Mouse (Mus musculus) forebrain, embryonic 13.5 days (tissue): Measurements from ENCODE around the gene Ptprd. TPM values are rescaled to one million over a fixed set of nuclear protein-coding genes. Genes with fewer than 3 reads are reported as not detected.

ENCODE experiments used
- ATAC-seq: fragments of 200-750 bp; cut with Nextera tagmentation; 2 replicates; pipeline ENCODE4 v1.8.0; 2017
- H3K27ac ChIP-seq: fragments of 300-500 bp; sonication (generic); 2 replicates; pipeline ENCODE4 v1.5.1; 2015; ENCODE audit warnings: inconsistent platforms, mild to moderate bottlenecking, moderate library complexity
- H3K27me3 ChIP-seq: fragments of 300-500 bp; sonication (generic); 2 replicates; pipeline ENCODE4 v1.6.1; 2015; ENCODE audit warnings: mild to moderate bottlenecking, inconsistent platforms
- H3K36me3 ChIP-seq: fragments of 300-500 bp; sonication (generic); 2 replicates; pipeline ENCODE4 v1.6.1; 2015; ENCODE audit warnings: mild to moderate bottlenecking, inconsistent platforms; ENCODE audit not compliant: poor library complexity, severe bottlenecking
- H3K4me1 ChIP-seq: fragments of 300-500 bp; sonication (generic); 2 replicates; pipeline ENCODE4 v1.6.1; 2015; ENCODE audit warnings: inconsistent platforms
- H3K4me2 ChIP-seq: fragments of 300-500 bp; sonication (generic); 2 replicates; pipeline ENCODE4 v1.6.1; 2015; ENCODE audit warnings: inconsistent platforms, mild to moderate bottlenecking, moderate library complexity
- H3K4me3 ChIP-seq: fragments of 300-500 bp; sonication (generic); 2 replicates; pipeline ENCODE4 v1.5.1; 2015; ENCODE audit warnings: mild to moderate bottlenecking, inconsistent platforms
- H3K9ac ChIP-seq: fragments of 300-500 bp; sonication (generic); 2 replicates; pipeline ENCODE4 v1.6.1; 2015; ENCODE audit warnings: mild to moderate bottlenecking, inconsistent platforms
- H3K9me3 ChIP-seq: fragments of 300-500 bp; sonication (generic); replicated peaks from 2 replicates; pipeline ENCODE4 v1.6.1; 2016; ENCODE audit warnings: inconsistent platforms
- WGBS: fragments of 180-500 bp; shearing (Covaris S2); methylation state at CpG from one replicate; pipeline ENCODE4 v1.1.7; 2015; 5-methylcytosine and 5-hydroxymethylcytosine counted together
- polyA plus RNA-seq: library from polyadenylated mRNA; unstranded; fragments of >200 nt; fragmentation: Nextera tagmentation; extraction: Ambion mirVana; gene quantifications from 2 replicates; pipeline ENCODE4 v1.2.1, GENCODE M21; 2015

Gene Ptprd
- polyA plus RNA-seq, 1 experiment from 2014 or later = 53.8 TPM

DNA sequence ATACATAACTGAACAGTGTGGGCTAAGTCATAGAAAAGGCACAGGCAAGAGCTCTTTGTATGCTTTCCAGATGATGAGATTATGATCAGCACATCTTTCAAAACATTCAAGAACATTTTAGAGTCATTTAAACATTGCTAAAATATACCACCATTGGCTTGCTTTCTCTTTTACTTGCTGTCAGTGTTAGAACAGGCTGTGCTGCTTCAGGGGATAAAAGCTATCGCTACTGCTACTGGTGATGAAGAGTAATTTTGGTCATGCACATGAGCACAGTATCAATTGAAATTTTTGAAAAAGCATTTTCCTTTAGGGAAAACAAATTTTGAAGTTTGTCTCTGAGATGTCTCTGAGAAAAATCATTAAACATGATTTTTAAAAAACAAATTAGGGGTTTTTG is 1056.7 kb downstream of the Ptprd start:
- WGBS = 91% methylated on average over 1 of the region's 1 CpGs
- H3K9ac ChIP-seq = no peak overlapping the region
- H3K27ac ChIP-seq = no peak overlapping the region
- H3K36me3 ChIP-seq = no peaks in the 10 kb centered on the region
- H3K4me2 ChIP-seq = no peak overlapping the region
- no peak for ATAC-seq
- H3K9me3 ChIP-seq = no peaks in the 10 kb centered on the region
- H3K4me3 ChIP-seq = no peak overlapping the region
- no peaks in the 10 kb centered on the region for H3K27me3 ChIP-seq
- no peaks in the 10 kb centered on the region for H3K4me1 ChIP-seq

DNA sequence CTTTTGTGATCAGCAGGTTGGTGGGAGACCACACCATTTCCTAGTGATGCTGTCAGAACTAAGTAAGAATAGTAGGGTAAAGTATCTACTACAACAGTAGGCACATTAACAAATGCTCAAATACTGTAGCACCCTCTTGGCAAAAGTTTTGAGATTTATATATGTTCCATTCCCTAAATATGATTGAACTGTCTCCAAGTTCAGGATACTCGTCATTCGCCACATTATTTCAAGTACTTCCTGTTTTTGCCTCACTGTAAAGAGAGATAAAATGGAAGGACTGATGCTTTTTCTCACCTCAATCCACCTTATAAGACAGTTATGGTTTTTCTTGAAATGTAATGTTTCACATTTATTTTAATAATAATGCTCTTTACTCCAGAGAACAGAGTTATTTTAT is 1086.9 kb downstream of the Ptprd start:
- Histone ChIP-seq H3K4me3 (no peak overlapping the region), H3K27me3 (no peaks in the 10 kb centered on the region), H3K9me3 (no peaks in the 10 kb centered on the region), H3K9ac (no peak overlapping the region), H3K4me2 (no peak overlapping the region), H3K27ac (no peak overlapping the region), H3K36me3 (no peaks in the 10 kb centered on the region), H3K4me1 (no peaks in the 10 kb centered on the region)
- ATAC-seq = no peak
- 93% methylated on average over 2 of the region's 2 CpGs for WGBS

DNA sequence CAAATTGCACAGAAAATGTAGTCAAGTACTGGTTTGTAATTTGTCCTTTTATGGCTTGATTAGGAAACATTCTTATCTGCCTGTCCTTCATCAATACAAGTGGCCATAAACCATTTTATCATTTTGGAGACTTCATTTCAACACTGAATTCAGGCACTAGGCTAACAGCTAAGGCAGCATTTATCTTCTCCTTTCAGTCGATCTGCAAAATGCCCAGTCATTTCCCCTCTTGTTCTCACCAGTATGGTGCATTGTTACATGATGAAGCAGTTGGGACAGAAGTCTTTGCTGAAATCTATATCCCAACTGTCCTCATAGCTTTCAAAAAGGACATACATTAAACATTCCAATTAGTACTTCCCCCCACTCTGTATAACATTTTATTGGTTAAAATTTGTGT is 1100.9 kb downstream of the Ptprd start:
- H3K9ac ChIP-seq = no peak overlapping the region
- H3K4me3 ChIP-seq = no peak overlapping the region
- H3K36me3 ChIP-seq = no peaks in the 10 kb centered on the region
- no peak overlapping the region for H3K4me2 ChIP-seq
- no peak overlapping the region for H3K27ac ChIP-seq
- H3K27me3 ChIP-seq = no peaks in the 10 kb centered on the region
- no peak for ATAC-seq
- no peaks in the 10 kb centered on the region for H3K4me1 ChIP-seq
- no peaks in the 10 kb centered on the region for H3K9me3 ChIP-seq
- 82% methylated on average over 1 of the region's 1 CpGs for WGBS

GRCm38 (mm10) chr4:77107291-77107690 is 1104.5 kb downstream of the Ptprd start:
- 28% methylated on average over 2 of the region's 2 CpGs for WGBS

GRCm38 (mm10) chr4:77083165-77083564 is 1128.6 kb downstream of the Ptprd start:
- no peaks in the 10 kb centered on the region for H3K4me1 ChIP-seq
- no peak overlapping the region for H3K4me2 ChIP-seq
- H3K9ac ChIP-seq = no peak overlapping the region
- H3K27ac ChIP-seq = no peak overlapping the region
- ATAC-seq = peak; percentile 73
- 50% methylated on average over 3 of the region's 3 CpGs for WGBS
- no peaks in the 10 kb centered on the region for H3K9me3 ChIP-seq
- no peaks in the 10 kb centered on the region for H3K27me3 ChIP-seq
- H3K36me3 ChIP-seq = no peaks in the 10 kb centered on the region
- H3K4me3 ChIP-seq = no peak overlapping the region

More at GRCm38 (mm10) chr4:77107291-77107690, 1104.5 kb downstream of the Ptprd start:
- peak; percentile 83 for ATAC-seq
- H3K27ac ChIP-seq = no peak overlapping the region
- H3K9ac ChIP-seq = no peak overlapping the region
- H3K36me3 ChIP-seq = no peaks in the 10 kb centered on the region
- no peaks in the 10 kb centered on the region for H3K4me1 ChIP-seq
- no peak overlapping the region for H3K4me3 ChIP-seq
- no peaks in the 10 kb centered on the region for H3K9me3 ChIP-seq
- H3K27me3 ChIP-seq = no peaks in the 10 kb centered on the region
- no peak overlapping the region for H3K4me2 ChIP-seq

- Histone ChIP-seq H3K27me3 (no peaks in the 10 kb centered on the region), H3K36me3 (no peaks in the 10 kb centered on the region)
- 69% methylated on average over 4 of the region's 4 CpGs for WGBS
Measured at GRCm38 (mm10) chr4:77077607-77078006, 1134.2 kb downstream of the Ptprd start.

GRCm38 (mm10) chr4:77050536-77051207 is 1161.1 kb downstream of the Ptprd start:
- H3K27me3 ChIP-seq = no peaks in the 10 kb centered on the region
- H3K4me3 ChIP-seq = no peak overlapping the region
- H3K27ac ChIP-seq = no peak overlapping the region
- H3K9me3 ChIP-seq = no peaks in the 10 kb centered on the region
- no peak overlapping the region for H3K4me2 ChIP-seq
- peaks cover 5% of the 10 kb centered on the region; the same call in 1 of the 2 replicates for H3K4me1 ChIP-seq
- no peaks in the 10 kb centered on the region for H3K36me3 ChIP-seq
- WGBS = 29% methylated on average over 6 of the region's 6 CpGs
- H3K9ac ChIP-seq = no peak overlapping the region
- ATAC-seq = peak; percentile 24; the same call in 1 of the 2 replicates

More at GRCm38 (mm10) chr4:77077607-77078006, 1134.2 kb downstream of the Ptprd start:
- H3K9ac ChIP-seq = no peak overlapping the region
- no peaks in the 10 kb centered on the region for H3K9me3 ChIP-seq
- ATAC-seq = no peak
- H3K4me2 ChIP-seq = no peak overlapping the region
- H3K4me1 ChIP-seq = no peaks in the 10 kb centered on the region
- no peak overlapping the region for H3K27ac ChIP-seq
- H3K4me3 ChIP-seq = no peak overlapping the region

- H3K27me3 ChIP-seq = no peaks in the 10 kb centered on the region
- H3K9ac ChIP-seq = no peak overlapping the region
- H3K4me1 ChIP-seq = no peaks in the 10 kb centered on the region
- WGBS = 93% methylated on average over 1 of the region's 1 CpGs
- no peak overlapping the region for H3K4me3 ChIP-seq
- H3K4me2 ChIP-seq = no peak overlapping the region
- H3K9me3 ChIP-seq = no peaks in the 10 kb centered on the region
- no peak for ATAC-seq
- no peaks in the 10 kb centered on the region for H3K36me3 ChIP-seq
- no peak overlapping the region for H3K27ac ChIP-seq
Measured at GRCm38 (mm10) chr4:77004483-77004882, 1207.3 kb downstream of the Ptprd start.

DNA sequence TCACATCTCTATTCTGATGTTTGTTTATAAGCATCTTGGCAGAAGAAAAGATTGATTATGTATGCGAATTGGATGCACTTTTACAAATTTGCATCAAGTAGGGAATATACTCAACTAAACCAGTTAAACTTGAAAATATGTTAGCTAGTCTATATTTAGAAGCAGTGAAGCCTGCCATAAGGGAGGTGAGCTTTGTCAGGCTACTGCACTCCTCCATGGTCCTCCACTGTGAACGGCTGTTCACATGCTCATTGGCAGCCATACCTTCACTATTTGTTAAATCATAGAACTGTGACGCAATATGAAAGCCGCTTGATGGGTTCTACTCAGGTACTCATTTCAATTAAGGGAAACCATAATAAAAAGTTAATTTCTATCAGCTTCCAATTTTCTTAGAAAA is 1215.6 kb downstream of the Ptprd start:
- WGBS = 94% methylated on average over 4 of the region's 4 CpGs
- H3K4me3 ChIP-seq = no peak overlapping the region
- H3K9ac ChIP-seq = no peak overlapping the region
- H3K9me3 ChIP-seq = no peaks in the 10 kb centered on the region
- H3K4me1 ChIP-seq = no peaks in the 10 kb centered on the region
- ATAC-seq = no peak
- H3K27me3 ChIP-seq = no peaks in the 10 kb centered on the region
- no peak overlapping the region for H3K4me2 ChIP-seq
- H3K36me3 ChIP-seq = no peaks in the 10 kb centered on the region
- no peak overlapping the region for H3K27ac ChIP-seq

GRCm38 (mm10) chr4:76989961-76990360 is 1221.8 kb downstream of the Ptprd start:
- H3K4me1 ChIP-seq = no peaks in the 10 kb centered on the region
- no peaks in the 10 kb centered on the region for H3K27me3 ChIP-seq
- 93% methylated on average over 1 of the region's 1 CpGs for WGBS
- no peak overlapping the region for H3K4me3 ChIP-seq
- no peak overlapping the region for H3K9ac ChIP-seq
- H3K36me3 ChIP-seq = no peaks in the 10 kb centered on the region
- no peak overlapping the region for H3K27ac ChIP-seq
- ATAC-seq = no peak
- H3K4me2 ChIP-seq = no peak overlapping the region
- no peaks in the 10 kb centered on the region for H3K9me3 ChIP-seq

- ATAC-seq = no peak
- Histone ChIP-seq H3K4me1 (no peaks in the 10 kb centered on the region), H3K9me3 (no peaks in the 10 kb centered on the region), H3K36me3 (no peaks in the 10 kb centered on the region), H3K27ac (no peak overlapping the region), H3K27me3 (no peaks in the 10 kb centered on the region), H3K4me3 (no peak overlapping the region), H3K9ac (no peak overlapping the region), H3K4me2 (no peak overlapping the region)
- WGBS = 90% methylated on average over 3 of the region's 3 CpGs
Measured at GRCm38 (mm10) chr4:76977056-76977809, 1234.5 kb downstream of the Ptprd start.

GRCm38 (mm10) chr4:76948251-76948650 is 1263.5 kb downstream of the Ptprd start:
- no peak overlapping the region for H3K27ac ChIP-seq
- H3K4me1 ChIP-seq = no peaks in the 10 kb centered on the region
- ATAC-seq = no peak
- no peak overlapping the region for H3K9ac ChIP-seq
- no peak overlapping the region for H3K4me3 ChIP-seq
- H3K9me3 ChIP-seq = no peaks in the 10 kb centered on the region
- no peaks in the 10 kb centered on the region for H3K36me3 ChIP-seq
- no peaks in the 10 kb centered on the region for H3K27me3 ChIP-seq
- WGBS = 58% methylated on average over 3 of the region's 3 CpGs
- no peak overlapping the region for H3K4me2 ChIP-seq
